Mouse (Mus musculus) splenic B cell, adult 2 months (primary cell): Measurements from ENCODE around the gene Gm10974.

Experiments
- DNase-seq: peaks from one replicate; pipeline ENCODE4 v3.0.0-alpha.2; 2011; ENCODE audit warnings: low read depth, low spot score
- H3K27me3 ChIP-seq: 2 replicates; pipeline ENCODE4 v1.6.1; 2012; ENCODE audit warnings: mild to moderate bottlenecking, low read length, moderate library complexity, mixed read lengths; ENCODE audit not compliant: control insufficient read depth, poor library complexity, insufficient read depth, severe bottlenecking
- H3K36me3 ChIP-seq: 2 replicates; pipeline ENCODE4 v1.6.1; 2012; ENCODE audit warnings: mild to moderate bottlenecking, low read length, moderate library complexity, mixed read lengths; ENCODE audit not compliant: control insufficient read depth, poor library complexity, insufficient read depth, severe bottlenecking

Gm10974 gene

GRCm38 (mm10) chr7:66346959-66347663 lies 18.6 kb upstream of the Gm10974 start:
- DNase-seq, result no peak
- no peaks in the 10 kb centered on the region for H3K27me3 ChIP-seq
- H3K36me3 ChIP-seq, result no peaks in the 10 kb centered on the region; the same call in none of the 2 replicates

- H3K36me3 ChIP-seq, result no peaks in the 10 kb centered on the region; the same call in none of the 2 replicates
- H3K27me3 ChIP-seq, result no peaks in the 10 kb centered on the region
- DNase-seq, result no peak
These were observed 17.1 kb upstream of the Gm10974 start for GRCm38 (mm10) chr7:66348588-66348987.

- no peaks in the 10 kb centered on the region; the same call in none of the 2 replicates for H3K36me3 ChIP-seq
- no peaks in the 10 kb centered on the region for H3K27me3 ChIP-seq
- no peak for DNase-seq
These were observed 16.0 kb upstream of the Gm10974 start for GRCm38 (mm10) chr7:66349670-66350069.

- no peaks in the 10 kb centered on the region; the same call in none of the 2 replicates for H3K36me3 ChIP-seq
- no peak for DNase-seq
- no peaks in the 10 kb centered on the region for H3K27me3 ChIP-seq
These were observed 14.6 kb upstream of the Gm10974 start for GRCm38 (mm10) chr7:66351074-66351473.

GRCm38 (mm10) chr7:66354911-66355310 lies 10.8 kb upstream of the Gm10974 start:
- Histone ChIP-seq H3K27me3 (no peaks in the 10 kb centered on the region), H3K36me3 (peaks cover 3% of the 10 kb centered on the region; the same call in 1 of the 2 replicates)
- DNase-seq, result no peak

- H3K27me3 ChIP-seq, result no peaks in the 10 kb centered on the region
- DNase-seq, result no peak
- peaks cover 5% of the 10 kb centered on the region for H3K36me3 ChIP-seq
These were observed 9.7 kb upstream of the Gm10974 start for GRCm38 (mm10) chr7:66355791-66356522.

- no peaks in the 10 kb centered on the region for H3K27me3 ChIP-seq
- DNase-seq, result no peak
- H3K36me3 ChIP-seq, result peaks cover 6% of the 10 kb centered on the region
These were observed 7.2 kb upstream of the Gm10974 start for GRCm38 (mm10) chr7:66358461-66358860.

GRCm38 (mm10) chr7:66359044-66359443 lies 6.7 kb upstream of the Gm10974 start:
- H3K27me3 ChIP-seq, result no peaks in the 10 kb centered on the region
- peaks cover 6% of the 10 kb centered on the region for H3K36me3 ChIP-seq
- DNase-seq, result no peak

- Histone ChIP-seq H3K36me3 (peaks cover 8% of the 10 kb centered on the region), H3K27me3 (no peaks in the 10 kb centered on the region)
These were observed 1.2 kb upstream of the Gm10974 start for GRCm38 (mm10) chr7:66364491-66364890.

GRCm38 (mm10) chr7:66365411-66365810 lies 294 bp upstream of the Gm10974 start:
- Histone ChIP-seq H3K36me3 (peaks cover 5% of the 10 kb centered on the region; the same call in 1 of the 2 replicates), H3K27me3 (no peaks in the 10 kb centered on the region)
- DNase-seq, result no peak

More at GRCm38 (mm10) chr7:66364491-66364890, 1.2 kb upstream of the Gm10974 start:
- DNase-seq, result no peak

- Histone ChIP-seq H3K36me3 (0 out of 2 replicates have a peak, but pooled peaks cover 3% of the 10 kb centered on the region), H3K27me3 (no peaks in the 10 kb centered on the region)
- DNase-seq, result no peak
These were observed 3.6 kb downstream of the Gm10974 start for GRCm38 (mm10) chr7:66369071-66369933.

- H3K27me3 ChIP-seq, result no peaks in the 10 kb centered on the region
- DNase-seq, result no peak
These were observed 4.3 kb downstream of the Gm10974 start for GRCm38 (mm10) chr7:66369934-66370445.

GRCm38 (mm10) chr7:66370970-66371369 lies 5.3 kb downstream of the Gm10974 start:
- H3K27me3 ChIP-seq, result no peaks in the 10 kb centered on the region
- H3K36me3 ChIP-seq, result peaks cover 3% of the 10 kb centered on the region; the same call in 1 of the 2 replicates
- no peak for DNase-seq

More at GRCm38 (mm10) chr7:66369934-66370445, 4.3 kb downstream of the Gm10974 start:
- 0 out of 2 replicates have a peak, but pooled peaks cover 1% of the 10 kb centered on the region for H3K36me3 ChIP-seq

GRCm38 (mm10) chr7:66373391-66373790 lies 7.7 kb downstream of the Gm10974 start:
- no peak for DNase-seq
- Histone ChIP-seq H3K36me3 (peaks cover 6% of the 10 kb centered on the region), H3K27me3 (no peaks in the 10 kb centered on the region)
